Mouse (Mus musculus): Measurements from ENCODE around the gene Ppp6r3. TPM values are rescaled to one million over a fixed set of nuclear protein-coding genes. Genes with fewer than 3 reads are reported as not detected.

Ppp6r3 gene
- polyA plus RNA-seq, 1 experiment: 97.4 TPM

- H3K36me3 ChIP-seq (ENCODE audit: control insufficient read depth, insufficient read depth, low read length): no peaks in the 10 kb centered on the region
- WGBS: 90% methylated on average over 1 of the region's 1 CpGs
- H3K27ac ChIP-seq (ENCODE audit: control insufficient read depth, insufficient read depth, low read length): no peak overlapping the region
- DNase-seq: no peak
- no peaks in the 10 kb centered on the region for H3K27me3 ChIP-seq (ENCODE audit: control insufficient read depth, insufficient read depth, low read length)
- TF ChIP-seq CTCF (IDR thresholded peaks at IDR 0.05; ENCODE audit: borderline replicate concordance, control insufficient read depth, extremely low read depth, insufficient read depth, low read length, poor library complexity) (no peak), POLR2A (IDR thresholded peaks at IDR 0.05; ENCODE audit: control insufficient read depth, extremely low read depth, insufficient read depth, low read length, poor library complexity) (no peak)
- H3K4me3 ChIP-seq (ENCODE audit: control insufficient read depth, insufficient read depth, low read length): no peak overlapping the region
- no peaks in the 10 kb centered on the region; the same call in 1 of the 2 replicates for H3K4me1 ChIP-seq (replicated peaks; ENCODE audit: control insufficient read depth, insufficient read depth, low read length)
Observed at GRCm38 (mm10) chr19:3405531-3406281, 169.8 kb downstream of the Ppp6r3 start.

Other genes starting within 250 kb of the Ppp6r3 start
- gene Tesmin, start 186.9 kb downstream of the Ppp6r3 start, polyA plus RNA-seq (2012; rRNA removed): 0.62 and 0.85 TPM in 2 replicates
- 3.4 and 3.5 TPM in 2 replicates for gene Gal, start 161.2 kb downstream of the Ppp6r3 start, polyA plus RNA-seq (2012; rRNA removed)
- gene Lrp5, start 110.8 kb upstream of the Ppp6r3 start, polyA plus RNA-seq (2012; rRNA removed): 35.9 and 48.9 TPM in 2 replicates
- 24.8 and 25.2 TPM in 2 replicates for gene 1810055G02Rik, start 132.5 kb upstream of the Ppp6r3 start, polyA plus RNA-seq (2012; rRNA removed)
- gene Kmt5b, start 191.7 kb upstream of the Ppp6r3 start, polyA plus RNA-seq (2012; rRNA removed): 32.9 and 43.6 TPM in 2 replicates

Data from thymus, adult 2 months (tissue).